Mouse (Mus musculus): ENCODE measurements around the gene Efcab14.
A peak's percentile ranks its signal among the peaks of the same experiment; 100 is the strongest.

The Efcab14 gene

DNA sequence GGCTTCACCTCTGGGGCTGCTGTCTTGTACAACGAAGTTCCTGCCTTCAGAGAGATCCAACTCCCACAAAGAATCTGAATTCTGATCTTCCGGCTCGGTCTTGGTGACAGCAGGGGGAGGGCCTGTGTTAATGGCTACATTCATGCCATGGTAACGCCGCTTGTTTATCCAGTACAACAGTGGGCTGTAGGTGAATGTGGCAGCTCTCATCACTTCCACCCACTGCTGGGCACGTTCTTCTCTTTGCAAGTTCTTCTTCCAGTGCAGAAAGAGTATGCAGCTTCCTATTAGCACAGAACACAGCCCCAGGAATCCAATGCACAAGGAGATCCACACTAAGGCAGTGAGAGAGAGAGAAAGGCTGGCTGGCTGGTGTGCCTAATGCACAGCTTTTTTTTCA lies 42.7 kb downstream of the Efcab14 start:
- no peak for DNase-seq

DNA sequence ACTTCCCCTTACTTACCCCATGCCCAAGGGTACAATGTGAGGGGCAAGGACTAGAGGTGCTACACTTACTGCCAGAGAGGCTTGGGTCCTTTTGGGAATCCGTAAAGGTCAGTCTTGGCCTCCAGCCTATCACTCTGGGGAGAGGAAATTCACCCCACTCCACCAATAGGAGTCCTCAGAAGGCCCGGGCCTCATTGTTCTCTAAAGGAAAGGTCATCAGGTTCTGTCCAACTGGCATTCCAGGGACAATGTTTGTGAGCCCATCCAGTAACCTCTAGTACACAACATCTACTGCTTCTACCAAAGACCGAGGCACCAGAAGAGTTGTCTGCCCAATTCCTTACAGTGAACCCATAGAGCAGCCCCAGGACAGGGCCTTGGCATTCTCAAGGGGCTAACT lies 43.4 kb downstream of the Efcab14 start, which contains the start of gene Tex38:
Tex38 (minus strand) TSS at position 101 of the 400 bp plus-strand sequence.
- no peak for DNase-seq

DNA sequence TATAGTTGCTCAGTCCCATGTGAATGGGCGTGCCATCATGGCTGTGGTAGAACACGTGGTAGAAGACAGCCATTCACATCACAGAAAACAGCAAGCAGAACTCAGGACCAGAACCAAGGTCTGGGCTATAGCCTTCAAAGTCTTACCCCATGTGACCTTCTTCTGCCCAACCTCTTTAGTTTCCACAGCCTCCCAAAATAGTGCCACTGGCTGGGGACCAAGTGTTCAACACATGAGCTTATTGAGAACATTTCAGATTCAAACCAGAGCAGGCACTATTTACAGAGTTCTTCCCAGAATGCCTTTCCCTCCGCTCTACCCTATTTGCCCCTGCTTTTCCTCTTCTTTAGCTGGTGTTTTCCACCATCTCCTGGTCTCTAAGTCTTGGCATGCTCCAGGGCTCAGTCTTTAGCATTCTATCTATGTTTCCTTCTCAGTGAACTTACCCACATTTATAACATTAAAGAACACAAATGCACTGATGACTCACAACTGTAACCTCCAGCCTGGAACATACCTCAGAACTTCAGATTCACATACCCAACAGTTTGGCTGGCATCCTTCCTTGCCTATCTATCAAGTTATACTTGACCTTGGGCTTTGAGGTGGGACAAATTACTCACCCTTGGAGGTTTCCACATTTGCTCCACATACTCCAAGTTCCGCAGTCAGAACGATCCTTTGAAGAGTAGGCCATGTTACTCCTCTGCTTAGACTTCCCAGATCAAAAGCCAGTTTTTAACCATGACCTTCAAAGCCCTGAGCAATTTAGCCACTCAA lies 44.7 kb downstream of the Efcab14 start:
- no peak for DNase-seq

DNA sequence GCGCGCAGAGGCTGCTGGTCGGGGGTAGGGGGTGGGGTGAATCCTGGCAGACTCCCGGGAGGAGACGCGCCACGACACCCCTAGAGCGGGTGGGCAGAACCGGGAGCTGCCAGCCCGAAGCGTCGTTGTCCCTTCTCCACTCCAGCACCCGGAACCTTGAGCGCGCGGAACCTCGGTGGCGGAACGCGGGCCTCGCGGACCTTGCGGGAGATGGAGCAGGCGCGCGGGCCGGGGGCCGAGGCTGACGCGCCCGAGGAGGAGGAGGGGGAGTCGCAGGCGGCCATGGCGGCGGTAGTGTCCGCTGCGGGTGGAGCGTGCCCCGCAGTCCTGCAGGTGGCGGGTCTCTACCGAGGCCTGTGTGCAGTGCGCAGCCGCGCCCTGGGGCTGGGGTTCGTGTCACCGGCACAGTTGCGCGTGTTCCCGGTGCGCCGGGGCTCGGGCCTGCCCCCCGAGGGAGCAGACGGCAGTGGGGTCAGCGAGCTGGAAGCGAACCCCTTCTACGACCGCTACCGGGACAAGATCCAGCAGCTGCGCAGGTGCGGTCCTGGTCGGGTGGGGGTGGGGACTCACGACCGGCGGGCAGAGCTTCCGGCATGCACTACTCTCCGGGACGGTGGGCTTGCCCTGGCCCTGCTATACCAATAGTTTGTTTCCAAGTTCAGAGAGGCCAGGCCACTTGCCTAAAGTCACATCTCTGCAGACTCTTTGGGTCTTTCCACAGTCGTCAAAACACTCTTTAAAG lies 47.4 kb downstream of the Efcab14 start, which contains the start of gene Atpaf1:
Atpaf1 (plus strand) TSS at position 44 of the 742 bp plus-strand sequence.
- peak; percentile 87 to 90 for DNase-seq

DNA sequence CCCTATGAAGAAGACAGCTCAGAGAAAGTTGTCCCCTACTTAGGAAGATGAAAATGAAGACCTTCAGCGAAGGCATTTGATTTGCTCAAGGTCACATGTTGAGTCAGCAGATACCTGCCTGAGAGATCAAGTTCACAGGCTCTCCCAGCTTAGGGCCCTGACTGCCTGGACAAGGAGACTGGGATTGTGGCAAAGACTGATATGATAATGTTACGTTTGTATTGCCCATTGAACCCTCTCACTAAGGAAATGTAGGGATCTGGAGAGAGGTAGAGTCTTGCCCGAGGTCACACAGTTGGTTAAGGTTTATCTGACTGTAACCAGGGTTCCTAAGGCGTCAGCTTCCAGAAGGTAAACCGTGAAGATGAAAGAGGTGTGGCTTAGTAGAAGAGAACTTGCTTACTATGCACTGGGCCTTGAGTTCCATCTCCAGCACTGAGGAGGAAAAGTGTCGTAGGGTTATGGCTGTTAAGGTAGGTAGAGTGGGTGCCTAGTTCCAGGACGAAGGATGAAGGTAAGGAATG lies 48.0 kb downstream of the Efcab14 start:
- no peak for DNase-seq

DNA sequence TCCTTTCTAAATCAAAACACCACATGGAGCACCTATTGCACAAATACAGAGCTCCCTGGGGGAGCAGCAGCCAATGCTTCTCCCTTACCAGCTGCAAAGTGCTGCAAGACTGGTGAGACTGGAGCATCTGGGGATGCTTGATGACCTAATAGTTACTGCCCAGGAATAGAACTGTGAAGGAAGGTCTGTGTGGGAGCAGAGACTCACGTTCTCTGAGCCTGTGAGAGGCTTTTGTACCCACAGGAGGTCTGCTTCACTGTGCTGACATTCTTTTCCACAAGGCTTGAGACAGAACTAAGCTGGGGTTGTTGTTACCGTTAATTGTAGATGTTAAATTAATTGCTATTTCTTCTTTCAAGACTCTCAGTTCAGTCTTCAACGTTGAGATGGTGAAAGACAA lies 53.3 kb downstream of the Efcab14 start:
- DNase-seq: no peak

DNA sequence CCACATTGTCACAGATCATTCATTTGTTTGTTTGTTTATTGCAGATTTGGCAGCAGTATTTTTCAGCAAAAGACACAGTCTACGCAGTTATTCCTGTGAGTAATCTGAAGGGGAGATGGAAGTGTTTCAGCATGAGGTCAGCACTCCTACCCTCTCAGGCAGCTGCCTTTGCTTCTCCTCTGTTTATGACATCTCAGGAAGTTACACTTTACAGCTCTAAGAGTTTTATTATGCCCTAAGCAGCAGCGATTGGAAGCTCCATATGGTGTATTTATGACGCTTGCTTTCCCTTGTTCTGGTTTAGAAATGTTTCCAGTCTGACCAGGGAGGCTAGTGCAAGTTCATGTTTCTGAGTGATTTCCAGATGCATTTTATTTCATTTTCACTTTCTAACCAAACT lies 57.8 kb downstream of the Efcab14 start:
- no peak for DNase-seq

DNA sequence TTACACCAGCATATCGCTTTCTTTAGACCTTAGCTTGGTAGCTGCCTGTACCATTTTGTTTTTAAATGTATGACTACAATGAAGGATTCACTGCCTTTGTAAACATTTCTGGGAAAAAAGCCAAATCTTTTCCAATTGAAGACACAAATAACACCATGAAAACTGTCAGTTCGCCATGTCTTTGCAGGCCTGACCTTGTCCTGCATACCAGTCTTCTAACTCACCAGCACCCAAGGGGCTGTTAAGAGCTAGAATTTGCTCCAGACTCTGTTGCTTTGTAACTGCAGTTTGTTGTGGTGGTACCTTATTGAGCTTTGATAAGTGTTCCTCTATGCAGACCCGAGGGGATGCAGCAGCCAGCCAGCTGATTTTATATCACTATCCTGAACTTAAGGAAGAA lies 62.4 kb downstream of the Efcab14 start:
- DNase-seq: no peak

DNA sequence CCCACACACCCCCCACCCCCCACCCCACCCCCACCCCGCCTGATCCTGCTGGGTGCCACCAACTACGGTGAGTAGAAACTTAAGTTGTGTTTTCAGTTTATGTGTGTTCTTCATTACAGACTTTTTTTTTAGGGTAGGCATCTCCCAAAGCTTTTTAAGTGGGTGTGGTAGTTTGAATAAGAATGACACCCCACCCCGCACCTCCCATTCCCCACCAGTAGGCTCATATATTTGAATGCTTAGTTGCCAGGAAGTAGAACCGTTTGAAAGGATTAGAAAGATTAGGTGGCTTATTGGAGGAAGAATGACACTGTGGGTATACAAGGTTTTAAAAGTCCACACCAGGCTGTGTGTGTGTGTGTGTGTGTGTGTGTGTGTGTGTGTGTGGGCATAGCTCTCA lies 74.8 kb downstream of the Efcab14 start:
- DNase-seq: no peak

DNA sequence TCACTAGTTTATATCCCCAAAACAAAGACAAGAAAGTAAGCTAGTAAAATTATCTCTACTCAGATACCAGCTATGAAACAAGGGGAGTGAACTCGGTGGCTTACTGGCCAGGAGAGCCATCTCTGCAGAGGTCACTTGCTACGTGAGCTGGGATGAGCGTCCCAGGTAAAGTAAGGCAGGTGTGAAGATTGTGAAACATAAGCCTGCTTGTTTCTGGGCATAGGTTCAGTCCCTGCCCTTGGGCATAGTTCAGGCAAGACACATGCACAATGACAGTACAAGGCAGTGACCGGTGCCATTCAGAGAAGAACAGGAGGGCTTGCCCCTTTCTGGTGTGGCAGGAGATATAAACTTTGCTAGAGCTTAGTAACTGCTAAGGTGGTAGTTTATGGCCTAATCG lies 78.1 kb downstream of the Efcab14 start:
- no peak for DNase-seq

DNA sequence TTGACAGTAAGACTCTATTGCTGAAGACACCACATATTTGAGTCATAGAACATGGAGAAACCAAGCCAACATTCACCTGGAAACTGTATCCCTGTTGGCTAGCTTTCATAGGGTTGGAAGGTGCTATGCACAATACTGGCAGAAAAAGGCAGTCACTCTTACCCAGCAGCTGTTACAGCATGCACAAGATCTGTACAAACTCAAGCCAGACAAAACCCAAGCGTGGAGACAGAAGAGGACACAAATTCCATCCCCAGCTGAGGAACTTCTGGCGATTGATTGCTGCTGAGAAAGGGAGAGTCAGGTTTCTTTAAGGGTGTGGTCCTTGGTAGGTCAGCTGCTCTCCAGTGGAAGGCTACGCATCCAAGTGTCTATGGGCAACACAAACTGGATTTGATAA lies 82.7 kb downstream of the Efcab14 start:
- DNase-seq: no peak

DNA sequence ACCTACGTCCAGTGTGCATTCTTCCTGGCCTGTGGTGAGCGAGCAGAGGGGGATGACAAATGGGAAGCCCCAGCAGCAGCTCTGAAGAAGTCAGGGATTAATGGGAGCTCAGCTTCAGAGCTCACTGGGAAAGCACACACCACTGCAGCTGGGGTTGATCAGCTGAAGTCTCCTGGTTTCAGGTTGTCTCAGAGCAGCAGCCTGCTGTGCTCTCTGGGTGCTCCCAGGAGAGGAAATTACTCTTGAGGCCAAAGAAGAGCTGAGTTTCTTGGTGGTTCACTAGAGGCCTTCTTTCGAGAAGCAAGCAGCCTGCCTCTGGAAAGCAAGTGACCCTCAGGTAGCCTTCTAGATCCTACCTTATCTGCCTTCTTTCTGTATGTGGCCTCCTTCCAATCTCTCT lies 83.4 kb downstream of the Efcab14 start:
- DNase-seq: no peak

DNA sequence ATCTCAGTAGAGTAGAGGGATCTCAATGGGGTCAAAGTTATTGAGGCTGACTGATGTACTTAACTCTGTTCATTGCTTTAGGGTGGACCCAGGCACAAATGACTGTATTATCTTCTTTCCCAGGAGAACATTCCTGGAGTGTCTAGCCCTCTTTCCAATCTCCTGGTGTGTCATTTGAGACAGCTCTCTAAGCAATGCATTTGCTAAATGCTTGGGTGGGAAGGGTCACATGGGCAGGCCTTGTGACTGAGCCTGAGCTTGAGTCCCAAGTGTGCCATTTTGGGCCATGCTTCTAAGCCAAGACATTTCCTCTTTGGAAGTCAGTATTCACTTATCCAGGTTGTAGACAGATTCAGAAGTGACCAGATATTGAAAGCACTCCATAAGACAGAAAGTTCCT lies 83.9 kb downstream of the Efcab14 start:
- DNase-seq: no peak

DNA sequence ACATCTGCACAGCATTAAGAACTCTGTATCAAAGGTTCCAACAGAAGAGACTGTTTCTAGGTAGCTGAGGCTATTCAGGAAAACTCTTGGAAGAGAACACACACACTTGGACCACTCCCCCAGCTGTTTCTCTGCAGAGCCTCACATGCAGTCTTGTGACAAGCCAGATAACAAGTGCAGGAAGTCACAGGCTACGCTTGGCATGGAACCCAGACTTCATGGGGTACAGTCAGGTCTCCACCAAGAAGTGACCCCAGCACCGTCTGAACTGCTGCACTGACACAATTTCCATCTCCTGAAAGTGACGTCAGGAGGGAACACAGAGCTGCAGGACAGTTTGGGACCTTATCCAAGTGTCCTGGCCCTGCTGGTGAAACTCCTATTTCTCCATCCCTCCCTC lies 84.4 kb downstream of the Efcab14 start:
- no peak for DNase-seq

DNA sequence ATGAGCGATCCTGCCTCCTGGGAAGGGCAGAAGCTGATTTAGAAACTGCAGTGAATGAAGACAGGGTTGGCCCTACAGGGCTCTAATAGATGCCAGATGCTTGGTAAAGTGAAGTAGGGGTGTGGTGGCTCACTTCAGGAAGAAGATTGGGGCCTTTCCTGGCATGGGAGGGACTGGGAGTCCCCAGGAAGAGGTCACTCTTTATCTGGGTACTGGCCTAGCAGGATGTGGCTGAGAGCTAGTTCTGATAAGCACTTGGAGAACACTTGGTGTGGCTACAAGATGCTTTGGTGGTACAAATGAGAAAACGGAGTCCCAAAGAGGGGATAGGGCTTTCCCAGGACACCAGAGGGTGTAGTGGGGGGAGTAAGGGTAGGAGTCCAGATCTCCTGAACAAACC lies 86.6 kb downstream of the Efcab14 start:
- DNase-seq: no peak

DNA sequence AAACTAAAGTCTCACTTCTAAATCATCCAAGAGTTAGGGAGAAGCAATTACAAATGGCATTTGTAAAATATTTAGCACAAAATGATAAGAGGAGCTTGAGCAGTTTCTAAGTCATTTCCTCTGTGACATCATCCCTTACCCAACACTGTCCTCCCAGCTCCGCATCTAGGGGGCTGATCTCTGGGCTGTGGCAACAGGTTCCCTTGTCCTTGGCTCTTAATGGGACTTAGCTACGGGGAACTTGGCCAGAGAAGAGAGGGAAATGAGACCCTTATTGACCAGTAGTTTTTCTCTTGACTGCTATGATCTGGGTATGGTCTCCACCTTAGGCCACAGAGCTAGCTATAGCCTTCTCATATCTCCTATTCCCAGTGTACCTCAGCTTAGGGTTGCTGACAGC lies 87.7 kb downstream of the Efcab14 start:
- no peak for DNase-seq
